Mouse (Mus musculus): Measurements from ENCODE around the gene Gm33543. TPM values are rescaled to one million over a fixed set of nuclear protein-coding genes. Genes with fewer than 3 reads are reported as not detected.

Gene Gm33543
- total RNA-seq, 2 experiments from 2014 or later = 2.0 to 2.7 TPM

DNA sequence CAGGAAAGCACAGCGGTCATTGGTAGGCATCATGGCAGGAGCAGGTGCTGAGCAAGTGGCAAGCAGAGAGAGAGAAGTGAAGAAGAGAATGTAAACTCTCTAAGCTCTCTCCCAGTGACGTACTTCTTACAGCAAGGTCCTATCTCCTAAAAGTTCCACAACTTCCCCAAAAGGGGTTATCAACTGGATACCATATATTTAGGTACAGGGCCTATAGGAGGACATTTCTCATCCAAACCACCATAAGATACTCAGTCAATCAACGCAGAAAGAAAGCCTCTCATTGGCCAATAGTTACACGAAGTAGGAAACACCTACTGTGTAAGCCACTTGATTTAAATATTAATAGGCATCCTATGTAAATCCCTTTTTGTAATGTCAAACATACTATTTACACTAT is 3.7 kb downstream of the Gm33543 start:
- no peak for DNase-seq
- intact Hi-C loops (cut with DNase I) = no loop called here

DNA sequence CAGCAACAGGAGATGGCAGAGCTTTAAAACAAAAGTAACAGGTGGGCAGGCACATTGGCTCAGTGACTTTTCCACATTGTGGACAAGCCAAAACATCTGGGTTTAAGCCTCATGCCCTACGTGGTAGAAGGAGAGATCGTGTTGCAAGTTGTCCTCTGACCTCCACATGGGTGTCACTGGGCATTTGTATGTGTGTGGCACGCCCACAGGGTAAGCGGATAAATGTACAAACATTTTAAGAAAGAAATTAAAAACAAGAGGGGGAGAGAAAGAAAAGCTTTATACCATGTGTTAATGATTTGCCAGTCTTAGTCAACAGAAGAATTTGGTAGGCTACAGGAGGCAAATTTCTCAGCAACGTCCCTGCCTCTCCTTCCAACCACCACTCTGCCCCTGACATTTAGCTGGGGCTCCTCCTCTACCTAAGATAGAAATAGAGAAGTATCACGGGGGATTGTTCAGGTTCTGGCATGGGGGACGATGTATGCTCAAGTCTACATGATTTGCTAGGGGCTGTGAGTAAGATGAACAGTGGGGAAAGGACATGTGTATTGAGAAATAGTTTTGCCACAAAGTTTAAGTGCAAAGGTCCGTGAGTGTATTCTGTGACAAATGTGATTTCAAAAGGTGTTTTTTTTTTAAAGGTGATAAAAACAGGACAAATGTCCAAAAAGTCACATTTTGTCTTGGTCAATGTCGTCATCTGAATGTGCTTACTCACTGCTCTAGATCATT is 6.0 kb downstream of the Gm33543 start:
- intact Hi-C loops (cut with DNase I) = no loop called here

DNA sequence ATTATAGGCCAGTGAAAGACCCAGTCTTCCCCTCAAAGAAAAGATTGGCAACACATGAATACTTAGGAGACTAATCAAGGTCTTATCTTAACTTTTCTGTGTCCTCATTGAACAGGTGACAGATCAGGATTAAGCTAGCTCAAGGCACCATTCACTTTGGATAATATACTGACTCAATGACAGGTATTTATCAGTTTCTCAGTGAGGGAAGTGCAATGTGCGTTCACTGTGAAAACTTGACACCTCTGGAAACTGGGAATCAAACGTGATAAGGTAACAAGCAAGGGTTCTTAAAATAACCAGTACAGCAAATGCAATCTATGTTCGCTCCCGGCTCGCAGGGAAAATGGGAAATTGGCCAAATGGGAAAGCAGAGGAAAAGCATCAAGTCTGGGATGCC is 11.8 kb downstream of the Gm33543 start:
- no peak for DNase-seq
- intact Hi-C loops (cut with DNase I) = loop anchor here (2.0 kb wide), 1 partner anchor 58 kb away; no protein-coding TSS in a partner anchor

More for the DNA sequence above, 6.0 kb downstream of the Gm33543 start:
- no peak for DNase-seq

DNA sequence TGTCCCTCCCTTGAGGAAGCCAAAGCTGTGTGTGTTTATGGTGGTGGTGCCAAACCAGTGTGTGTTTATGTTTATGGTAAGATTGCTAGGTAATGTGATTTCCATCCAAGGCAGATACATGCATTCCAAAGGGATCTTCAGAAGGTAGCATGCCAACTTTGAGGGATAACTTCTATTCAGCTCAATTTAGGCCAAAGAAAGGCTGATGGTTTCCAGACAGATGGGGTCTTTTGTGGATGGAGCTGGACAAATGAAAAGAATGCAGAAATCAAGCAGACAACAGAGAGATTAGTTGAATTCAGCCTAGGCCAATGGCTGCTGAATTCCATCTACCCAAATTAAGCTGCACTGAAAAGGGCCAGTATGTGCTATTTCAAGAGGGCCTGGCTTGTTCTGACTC is 13.3 kb downstream of the Gm33543 start:
- intact Hi-C loops (cut with DNase I) = no loop called here
- no peak for DNase-seq

DNA sequence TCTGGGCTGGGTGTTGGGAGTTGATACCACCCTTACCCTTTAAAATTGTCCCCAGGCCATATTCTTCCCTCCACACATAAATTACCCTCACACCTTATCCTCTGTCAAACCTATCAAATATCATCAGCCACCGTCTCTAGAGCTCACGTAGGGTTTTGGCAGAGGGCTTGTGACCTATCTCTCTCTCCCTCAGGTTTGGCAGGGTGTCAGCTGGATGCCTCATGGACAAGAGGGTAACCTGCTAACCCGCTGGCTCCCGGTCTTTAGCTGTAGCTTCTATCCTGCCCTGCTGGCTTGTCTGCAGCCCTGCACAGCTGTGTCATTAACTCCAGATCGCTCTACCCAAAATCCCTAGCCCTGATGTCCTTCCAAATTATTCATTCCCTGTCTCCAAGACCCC is 14.4 kb downstream of the Gm33543 start:
- DNase-seq = peak; percentile 58 to 62
- intact Hi-C loops (cut with DNase I) = no loop called here

DNA sequence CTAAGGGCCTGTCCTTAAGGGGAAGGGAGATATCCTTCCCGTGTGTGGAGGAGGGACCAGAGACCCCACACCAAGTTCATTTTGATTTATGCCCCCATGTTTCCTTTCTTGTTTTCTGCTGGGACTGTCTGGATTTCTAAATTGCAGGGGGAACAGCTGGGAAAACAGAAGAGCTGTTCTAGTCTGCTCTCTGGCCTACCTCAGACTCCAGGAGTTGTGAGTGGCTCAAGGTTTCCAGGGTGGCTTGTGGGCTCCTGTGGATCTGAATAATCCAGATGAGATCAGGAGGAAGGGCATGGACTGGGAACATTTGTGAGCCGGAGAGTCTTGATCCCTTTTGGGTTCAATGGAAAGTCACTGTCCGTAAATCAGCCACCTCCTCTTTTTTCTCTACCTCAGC is 17.1 kb downstream of the Gm33543 start:
- intact Hi-C loops (cut with DNase I) = no loop called here
- DNase-seq = no peak

DNA sequence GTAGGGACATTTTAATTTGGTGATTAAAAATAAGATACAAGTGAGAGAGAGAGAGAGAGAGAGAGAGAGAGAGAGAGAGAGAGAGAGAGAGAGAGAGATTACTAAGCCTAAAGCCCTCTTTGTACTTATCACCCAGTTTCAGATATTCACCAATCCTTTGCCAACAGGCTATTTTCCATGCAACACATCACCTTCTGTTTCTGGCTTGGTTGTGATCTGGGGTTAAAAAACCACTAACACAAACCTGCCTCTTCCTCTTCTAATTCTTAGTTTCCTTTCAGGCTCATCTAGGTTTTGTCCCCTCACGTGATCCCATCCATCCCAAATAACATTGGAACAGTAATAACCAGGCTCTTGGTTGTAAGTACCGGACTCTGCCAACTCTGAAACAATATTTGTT is 24.2 kb downstream of the Gm33543 start:
- intact Hi-C loops (cut with DNase I) = no loop called here
- DNase-seq = no peak

DNA sequence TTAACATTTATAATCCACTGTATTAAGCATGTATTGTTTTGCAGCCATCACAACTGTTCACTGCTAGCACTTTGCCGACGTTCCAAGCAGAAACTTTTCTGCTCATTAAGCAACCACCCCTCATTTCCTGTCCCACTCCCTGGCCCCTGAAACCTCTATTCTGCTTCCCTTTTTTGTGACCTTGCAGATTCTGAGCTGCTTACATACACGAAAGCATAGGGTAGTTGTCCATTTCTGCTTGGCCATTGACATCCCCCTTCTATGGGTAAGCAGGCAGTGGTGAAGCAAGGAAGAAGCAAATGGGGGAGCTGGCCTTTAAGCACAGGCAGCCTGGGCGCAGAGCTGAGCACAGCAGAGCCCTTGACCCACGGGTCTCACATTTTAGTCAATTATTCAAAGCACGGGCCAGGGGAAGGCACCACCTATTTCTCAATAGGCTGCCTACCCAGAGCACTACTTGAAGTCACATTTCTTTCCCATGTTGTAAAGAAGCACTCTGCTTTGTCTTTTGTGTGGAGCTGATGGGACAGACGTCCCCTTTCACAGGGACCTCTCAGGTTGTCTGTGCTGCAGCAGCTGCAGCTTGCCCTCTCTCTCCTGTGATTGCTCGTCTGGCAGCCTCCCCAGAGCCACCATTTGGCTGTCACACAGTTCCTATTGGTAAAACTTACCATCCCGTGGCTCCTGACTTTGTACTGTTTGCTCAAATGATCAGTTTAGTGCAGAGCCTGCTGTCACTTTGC is 25.1 kb downstream of the Gm33543 start:
- peak in 1 of 2 experiments; percentile 13 for DNase-seq
- intact Hi-C loops (cut with DNase I) = no loop called here

DNA sequence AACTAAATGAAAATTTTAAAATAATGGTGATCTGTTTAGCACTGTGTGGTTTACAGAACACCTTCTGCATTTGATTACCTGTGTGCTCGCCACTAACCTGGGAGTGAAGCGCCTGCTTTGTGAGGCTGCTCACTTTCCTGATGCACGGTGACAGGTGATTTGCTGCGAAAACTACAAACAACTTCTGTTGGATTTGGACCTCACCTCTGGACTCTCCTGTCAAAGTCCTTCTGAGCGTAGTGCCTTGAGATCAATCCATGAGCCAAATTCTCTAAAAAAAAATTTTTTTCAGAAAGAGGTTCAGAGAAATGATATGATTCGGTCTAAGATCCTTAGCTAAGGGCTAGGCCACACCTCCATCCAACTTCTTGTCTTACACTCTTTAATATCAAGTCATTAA is 28.4 kb downstream of the Gm33543 start:
- intact Hi-C loops (cut with DNase I) = no loop called here
- DNase-seq = no peak

DNA sequence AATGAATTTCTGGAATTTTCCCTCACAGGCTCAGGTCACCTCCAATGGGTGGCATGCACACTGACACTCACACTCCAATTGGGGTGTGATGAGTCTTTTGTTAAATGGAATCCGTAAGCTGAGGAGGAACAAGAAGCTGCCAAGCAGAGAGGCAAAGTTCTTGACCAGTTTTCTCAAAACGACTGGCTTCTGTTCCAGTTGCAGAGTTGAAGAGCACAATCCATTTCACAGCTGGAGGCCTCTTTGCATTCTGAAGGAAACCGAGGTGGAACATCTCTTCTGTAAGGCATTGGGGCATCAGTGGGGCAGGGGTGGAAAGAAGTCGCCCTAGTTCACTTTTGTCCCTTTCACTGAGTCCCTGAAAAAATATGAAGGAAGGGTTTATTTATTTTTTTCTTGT is 30.9 kb downstream of the Gm33543 start:
- intact Hi-C loops (cut with DNase I) = no loop called here
- no peak for DNase-seq

DNA sequence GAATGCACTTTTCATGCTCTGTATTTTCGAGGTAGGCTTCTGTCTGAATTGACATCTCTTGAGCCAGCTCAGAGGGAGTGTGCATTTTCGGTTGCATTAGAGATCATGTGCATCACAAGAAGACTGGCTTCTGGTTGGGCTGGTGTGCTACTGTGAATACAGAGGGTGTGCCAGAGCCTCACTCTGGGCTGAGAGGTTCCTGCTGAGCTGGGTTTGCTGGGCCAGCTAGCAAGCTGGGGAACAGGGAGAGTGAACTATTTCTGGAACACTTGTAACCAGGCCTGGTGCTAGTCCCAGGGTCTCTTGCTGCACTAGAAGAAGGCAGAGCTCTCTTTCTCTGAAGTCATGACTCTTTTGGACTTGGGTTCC is 41.3 kb downstream of the Gm33543 start:
- DNase-seq = peak in 1 of 2 experiments; percentile 19

DNA sequence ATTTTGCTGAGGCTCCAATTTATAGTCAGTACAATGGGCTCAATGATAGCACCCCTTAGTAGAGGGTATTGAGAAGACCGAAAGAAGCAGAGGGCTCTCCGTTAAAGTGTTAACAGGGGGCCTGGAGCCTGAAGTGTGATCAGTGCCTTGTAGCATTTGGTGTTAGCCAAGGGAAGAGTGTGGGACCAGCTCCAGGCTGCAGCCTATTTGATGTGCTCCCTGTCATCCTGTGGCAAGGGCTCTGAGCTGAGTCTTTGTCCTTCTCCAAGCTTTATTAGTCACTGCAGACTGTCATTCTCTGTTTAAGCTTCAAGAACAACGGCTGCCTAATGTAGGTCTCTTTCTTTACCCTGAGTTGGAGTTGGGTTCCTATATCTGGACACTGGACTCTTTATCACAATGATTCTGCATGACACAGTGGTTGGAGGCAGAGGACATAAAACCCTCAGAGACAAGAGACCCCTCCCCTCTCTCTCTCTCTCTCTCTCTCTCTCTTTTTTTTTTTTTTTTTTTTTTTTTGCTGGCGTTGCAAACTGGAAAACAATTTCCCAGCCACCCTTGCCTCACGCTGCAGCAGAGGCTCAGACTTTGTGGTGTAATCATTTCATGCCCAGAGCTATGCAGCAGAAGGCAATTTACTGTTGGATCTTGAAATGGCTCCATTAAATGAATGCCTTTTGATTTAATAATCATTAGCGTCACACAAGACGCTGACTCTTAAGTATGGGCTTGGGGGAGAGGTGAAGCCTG is 41.9 kb downstream of the Gm33543 start:
- DNase-seq = no peak
- intact Hi-C loops (cut with DNase I) = no loop called here

More for the DNA sequence above, 41.3 kb downstream of the Gm33543 start:
- intact Hi-C loops (cut with DNase I) = no loop called here

DNA sequence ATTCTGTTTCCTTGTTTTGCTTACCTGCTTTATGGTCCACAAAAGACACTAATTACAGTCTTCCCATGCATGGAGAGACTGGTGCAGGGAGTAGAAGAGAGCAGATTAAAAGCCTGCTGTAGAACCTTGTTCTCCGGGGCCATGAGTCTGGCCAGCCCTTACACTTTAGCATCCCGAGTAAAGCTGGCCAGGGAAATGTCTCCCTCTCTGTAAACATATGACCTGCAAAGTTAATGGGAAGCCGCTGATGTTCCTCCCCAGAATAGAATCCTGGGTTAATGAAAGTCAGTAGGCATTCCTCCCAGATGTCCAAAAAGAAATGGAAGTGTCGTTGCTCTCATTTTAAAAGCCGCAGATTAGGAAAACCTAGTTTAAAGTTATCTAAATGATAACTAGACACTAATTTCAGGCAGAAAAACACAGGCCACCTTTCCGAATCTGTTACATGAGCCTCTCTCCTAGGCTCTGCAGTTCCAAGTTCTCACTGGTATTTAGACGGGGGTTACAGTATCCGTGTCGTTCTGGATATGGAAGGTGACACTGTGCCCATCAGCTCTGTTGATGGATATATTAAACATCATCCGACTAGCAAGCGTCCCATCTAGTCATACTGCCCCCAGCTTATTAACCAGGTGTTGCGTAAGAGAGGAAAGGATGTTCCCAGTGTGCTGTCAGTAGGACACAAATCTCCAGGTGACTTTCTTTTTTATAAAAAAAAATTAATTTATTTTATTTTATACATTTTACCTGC is 44.9 kb downstream of the Gm33543 start:
- no peak for DNase-seq
- intact Hi-C loops (cut with DNase I) = no loop called here

DNA sequence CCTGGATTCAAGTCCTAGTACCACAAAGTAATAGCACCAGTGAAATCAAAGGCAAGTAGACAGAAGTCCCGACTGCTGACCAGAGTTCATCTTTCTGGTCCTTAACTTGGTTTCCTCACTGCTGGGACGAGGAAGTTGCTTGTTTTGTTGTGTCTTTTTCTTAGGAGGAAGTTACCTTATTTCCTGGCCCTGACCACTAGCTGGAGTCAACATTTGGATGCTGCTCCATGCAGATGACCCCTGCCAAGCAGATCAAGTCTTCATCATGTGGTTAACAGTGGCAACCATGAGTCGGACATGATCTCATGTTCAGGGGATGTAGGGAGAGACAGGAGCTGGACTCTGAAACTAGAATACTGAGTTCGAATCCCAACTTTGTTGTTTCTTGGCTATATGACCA is 47.2 kb downstream of the Gm33543 start:
- intact Hi-C loops (cut with DNase I) = no loop called here
- DNase-seq = no peak

DNA sequence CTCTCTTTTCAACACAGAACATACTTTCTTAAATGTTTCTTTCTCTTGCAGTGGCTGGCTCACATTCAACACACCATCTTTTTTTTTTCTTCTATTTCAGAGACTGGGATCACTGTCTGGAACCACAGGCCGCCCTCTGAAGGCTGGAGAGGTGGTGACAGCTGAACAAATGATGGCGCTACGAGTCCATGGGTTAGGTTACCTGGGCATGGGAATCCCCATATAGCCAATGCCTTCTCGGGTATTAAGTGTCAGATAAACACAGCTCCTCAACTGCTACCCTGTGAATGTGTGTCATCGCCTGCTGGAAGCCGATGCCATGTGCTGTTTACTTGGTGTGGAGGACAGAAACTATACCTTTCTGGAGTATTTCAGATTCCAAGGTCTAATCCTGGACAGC is 48.0 kb downstream of the Gm33543 start:
- intact Hi-C loops (cut with DNase I) = no loop called here
- no peak for DNase-seq

DNA sequence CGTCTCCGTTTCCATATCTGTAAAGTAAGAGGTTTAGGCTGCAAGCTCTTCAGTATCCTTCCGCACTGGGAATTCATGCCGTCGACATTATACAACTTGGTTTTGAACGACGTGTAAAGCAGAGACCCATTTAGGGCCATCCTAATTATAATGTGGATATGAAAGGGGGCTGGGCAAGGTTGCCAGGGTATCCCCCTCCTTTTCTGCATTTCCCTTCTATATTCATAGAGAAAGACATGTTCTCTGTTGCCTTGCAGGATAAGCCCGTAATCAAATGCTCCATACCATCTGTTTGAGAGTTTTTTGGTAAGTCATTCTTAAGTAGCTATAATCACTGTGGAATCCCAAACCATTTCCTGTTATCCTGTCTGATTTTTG is 51.3 kb downstream of the Gm33543 start:
- no peak for DNase-seq
- intact Hi-C loops (cut with DNase I) = no loop called here

DNA sequence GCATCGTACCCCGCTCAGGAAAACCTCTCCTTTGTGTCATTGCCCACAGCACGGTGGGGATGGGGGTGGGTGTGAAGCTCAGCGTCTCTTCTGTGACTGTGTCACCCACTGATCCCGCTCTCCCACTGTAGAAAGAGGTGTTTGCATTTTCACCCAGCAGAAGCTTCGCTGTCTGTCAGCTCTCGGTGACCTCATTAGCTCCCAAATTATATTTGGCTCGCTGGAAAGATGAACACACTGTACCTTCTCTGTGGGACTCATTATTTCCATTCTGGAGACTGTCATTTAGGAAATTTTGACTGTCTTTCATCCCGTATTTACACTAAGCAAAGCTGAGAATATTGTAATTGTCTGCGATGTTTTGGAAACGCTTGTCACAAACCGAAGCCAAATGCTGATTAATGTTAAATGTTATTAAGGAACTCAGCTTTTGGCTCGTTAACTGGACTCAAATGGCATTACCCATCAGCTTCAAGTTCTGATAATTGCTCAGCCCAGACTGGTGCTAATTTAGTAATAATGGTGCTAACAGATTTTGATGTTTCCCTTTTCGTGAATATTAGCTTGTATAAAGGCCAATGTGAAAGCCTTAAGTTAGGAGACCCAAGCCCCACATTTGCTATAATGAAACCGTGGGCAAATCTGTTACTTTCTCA is 51.8 kb downstream of the Gm33543 start:
- intact Hi-C loops (cut with DNase I) = no loop called here
- peak in 1 of 2 experiments; percentile 22 for DNase-seq

DNA sequence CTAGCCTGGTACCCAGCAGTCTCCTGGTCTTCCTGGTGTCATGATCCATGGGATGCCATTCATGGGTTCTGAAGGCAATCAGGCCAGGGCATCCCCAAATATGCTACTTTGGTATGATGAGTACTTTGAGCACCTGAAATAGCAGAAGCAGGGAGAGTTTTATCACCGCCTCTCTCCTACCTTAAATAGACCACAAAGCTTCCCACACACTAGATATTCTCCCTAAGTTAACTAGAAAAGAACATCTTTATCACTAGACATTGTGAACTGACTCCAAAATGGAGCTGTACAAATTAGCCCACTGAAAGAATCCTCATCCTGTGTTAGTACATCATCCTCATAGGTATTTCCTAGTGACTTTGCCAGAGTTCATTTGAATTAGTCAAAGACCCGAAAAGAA is 55.6 kb downstream of the Gm33543 start:
- DNase-seq = no peak
- intact Hi-C loops (cut with DNase I) = no loop called here

DNA sequence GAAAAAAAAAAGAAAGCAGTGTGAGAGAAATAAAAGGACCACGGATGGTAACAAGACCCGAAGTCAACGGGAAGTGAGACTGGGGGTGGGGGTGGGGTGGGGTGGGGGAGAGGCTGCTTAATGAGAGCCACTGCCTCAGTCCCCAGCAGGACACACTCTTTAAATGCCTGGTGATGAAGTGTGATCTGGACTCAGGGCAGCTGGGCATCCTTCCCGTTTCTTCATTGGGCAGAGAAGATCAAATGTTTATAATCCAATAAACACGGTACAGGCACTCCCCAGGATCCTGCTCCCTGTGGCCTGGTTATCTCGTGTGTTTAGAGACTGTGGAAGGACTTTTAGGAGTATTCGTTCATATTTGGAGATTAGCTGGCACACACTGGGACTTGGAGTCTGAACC is 57.9 kb downstream of the Gm33543 start:
- intact Hi-C loops (cut with DNase I) = no loop called here
- no peak for DNase-seq

DNA sequence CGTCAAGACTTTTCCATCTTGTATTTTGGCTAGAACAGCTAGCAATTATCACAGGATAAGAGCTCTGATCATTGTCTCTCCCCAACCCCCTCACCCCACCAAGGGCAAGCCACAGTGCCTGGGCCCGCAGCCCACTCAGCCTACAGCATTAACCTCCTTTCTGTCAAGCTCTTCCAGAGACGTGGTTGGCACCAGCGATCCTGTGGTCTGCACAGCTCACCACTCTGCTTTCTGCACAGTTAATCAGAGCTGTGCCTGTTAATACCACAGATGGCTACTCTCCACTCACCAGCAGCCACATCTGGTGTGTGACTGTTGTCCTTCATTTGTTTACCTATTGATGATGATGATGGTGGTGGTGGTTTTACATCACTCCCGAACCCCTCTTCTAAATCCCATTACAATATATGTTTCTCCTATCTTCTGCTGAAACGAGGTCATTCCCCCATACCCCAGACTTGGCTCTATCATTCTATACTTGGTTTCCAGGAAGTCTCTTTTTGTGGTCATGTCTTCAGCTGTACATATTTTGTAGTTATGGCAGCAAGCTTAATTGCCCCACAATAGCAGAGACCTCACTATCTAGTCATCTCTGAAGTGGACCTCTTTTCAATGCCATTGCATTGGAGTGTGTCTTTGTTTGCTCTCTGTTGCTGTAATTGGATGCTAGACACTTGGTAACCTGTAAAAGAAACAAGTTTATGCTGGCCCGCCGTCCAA is 61.7 kb downstream of the Gm33543 start:
- intact Hi-C loops (cut with DNase I) = no loop called here
- no peak for DNase-seq

Data from heart, postnatal 36 days (tissue).